Mouse (Mus musculus) inflammation-experienced regulatory T-cells, adult 6 months (primary cell): ENCODE measurements at regions not wholly inside any gene's neighbourhood (a gene's known extent, or its start where the extent isn't known, plus 50 kb on each side); places are given as distances from the start of the nearest gene placed in this dataset.
"Not testable (repeated sequence)": the region's sequence is repeated elsewhere in the genome, so short reads cannot be mapped to it uniquely, and the experiment has no call there.

Experiments
- ATAC-seq: one replicate; pipeline ENCODE4 v1.8.0; 2017

DNA sequence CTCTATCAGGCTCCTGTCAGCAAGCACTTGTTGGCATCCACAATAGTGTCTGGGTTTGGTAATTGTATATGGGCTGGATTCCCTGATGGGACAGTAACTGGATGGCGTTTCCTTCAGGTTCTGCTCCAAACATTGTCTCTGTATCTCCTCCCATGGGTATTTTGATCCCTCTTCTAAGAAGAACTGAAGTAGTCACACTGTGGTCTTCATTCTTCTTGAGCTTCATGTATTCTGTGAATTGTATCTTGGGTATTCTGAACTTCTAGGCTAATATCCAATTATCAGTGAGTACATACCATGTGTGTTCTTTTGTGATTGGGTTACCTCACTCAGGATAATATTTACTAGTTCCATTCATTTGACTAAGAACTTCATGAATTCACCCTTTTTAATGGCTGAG is 119.2 kb upstream of the Gm21119 start:
- not testable (repeated sequence) for ATAC-seq

DNA sequence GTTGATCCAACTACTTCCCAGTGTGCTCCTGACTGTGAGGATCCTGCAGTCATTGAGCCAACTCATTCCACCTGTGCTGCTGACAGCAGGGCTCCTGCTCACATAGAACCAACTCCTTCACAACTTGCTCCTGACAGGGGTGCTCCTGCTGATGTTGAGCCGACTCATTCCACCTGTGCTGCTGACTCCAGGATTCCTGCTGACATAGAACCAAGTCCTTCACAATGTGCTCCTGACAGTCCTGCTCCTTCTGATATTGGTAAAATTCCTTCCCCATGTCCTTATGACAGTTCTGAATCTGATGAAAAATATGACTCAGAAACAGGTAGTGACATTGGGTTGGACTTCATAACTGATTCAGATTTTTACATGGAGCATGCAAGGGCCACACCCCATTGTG is 100.8 kb upstream of the Gm21119 start:
- not testable (repeated sequence) for ATAC-seq

DNA sequence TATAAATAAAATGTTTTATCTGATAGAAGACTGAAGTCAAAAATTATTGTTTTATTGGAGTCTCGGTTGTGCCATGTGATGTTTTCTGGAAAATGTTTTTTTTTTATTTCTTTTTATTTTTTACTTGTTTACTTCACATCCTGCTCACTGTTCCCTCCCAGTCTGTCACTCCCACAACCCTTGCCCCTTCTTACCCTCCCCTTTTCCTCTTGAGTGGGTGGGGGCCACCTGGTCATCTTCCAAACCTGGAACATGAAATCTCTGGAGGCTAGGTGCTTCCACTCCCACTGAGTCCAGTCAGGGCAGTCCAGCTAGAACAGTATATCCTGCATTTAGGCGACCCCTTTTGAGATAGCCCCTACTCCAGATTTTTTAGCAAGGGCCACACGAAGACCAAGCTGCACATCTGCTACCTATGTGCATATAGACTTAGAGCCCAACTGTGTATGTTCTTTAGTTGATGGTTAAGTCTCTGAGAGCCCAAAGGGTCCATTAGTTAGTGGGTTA is 98.3 kb upstream of the Gm21119 start:
- not testable (repeated sequence) for ATAC-seq

DNA sequence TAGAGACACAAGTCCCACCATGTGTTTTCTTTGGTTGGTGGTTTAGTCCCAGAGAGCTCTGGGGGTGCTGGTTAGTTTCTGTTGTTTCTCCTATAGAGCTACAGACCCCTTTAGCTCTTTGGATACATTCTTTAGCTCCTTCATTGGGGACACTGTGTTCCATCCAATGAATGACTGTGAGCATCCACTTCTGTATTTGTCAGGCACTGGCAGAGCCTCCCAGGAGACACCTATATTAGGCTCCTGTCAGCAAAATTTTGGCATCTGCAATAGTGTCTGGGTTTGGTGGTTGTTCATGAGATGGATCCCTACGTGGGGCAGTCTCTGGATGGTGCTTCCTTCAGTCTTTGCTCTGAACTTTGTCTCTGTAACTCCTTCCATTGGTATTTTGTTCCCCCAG is 97.2 kb upstream of the Gm21119 start:
- not testable (repeated sequence) for ATAC-seq

DNA sequence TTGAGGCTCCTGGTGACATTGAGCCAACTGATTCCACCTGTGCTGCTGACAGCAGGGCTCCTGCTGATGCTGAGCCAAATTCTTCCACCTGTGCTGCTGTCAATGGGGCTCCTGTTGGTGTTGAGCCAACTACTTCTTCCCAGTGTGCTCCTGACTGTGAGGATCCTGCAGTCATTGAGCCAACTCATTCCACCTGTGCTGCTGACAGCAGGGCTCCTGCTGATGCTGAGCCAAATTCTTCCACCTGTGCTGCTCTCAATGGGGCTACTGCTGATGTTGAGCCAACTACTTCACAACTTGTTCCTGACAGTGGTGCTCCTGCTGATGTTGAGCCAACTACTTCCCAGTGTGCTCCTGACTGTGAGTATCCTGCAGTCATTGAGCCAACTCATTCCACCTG is 90.2 kb upstream of the Gm21119 start:
- ATAC-seq = not testable (repeated sequence)

DNA sequence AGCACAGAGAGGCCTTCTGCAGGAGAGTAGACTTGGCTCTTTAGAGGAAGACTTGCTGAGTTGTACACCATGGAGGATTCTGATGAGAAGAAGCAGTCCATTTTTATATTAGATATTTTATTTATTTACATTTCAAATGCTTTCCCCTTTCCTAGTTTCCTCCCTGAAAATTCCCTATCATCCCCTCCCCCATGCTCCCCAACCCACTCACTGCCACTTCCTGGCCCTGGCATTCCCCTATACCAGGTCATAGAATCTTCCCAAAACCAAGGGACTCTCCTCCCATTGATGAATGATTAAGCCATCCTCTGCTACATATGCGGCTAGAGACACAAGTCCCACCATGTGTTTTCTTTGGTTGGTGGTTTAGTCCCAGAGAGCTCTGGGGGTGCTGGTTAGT is 85.7 kb upstream of the Gm21119 start:
- not testable (repeated sequence) for ATAC-seq

DNA sequence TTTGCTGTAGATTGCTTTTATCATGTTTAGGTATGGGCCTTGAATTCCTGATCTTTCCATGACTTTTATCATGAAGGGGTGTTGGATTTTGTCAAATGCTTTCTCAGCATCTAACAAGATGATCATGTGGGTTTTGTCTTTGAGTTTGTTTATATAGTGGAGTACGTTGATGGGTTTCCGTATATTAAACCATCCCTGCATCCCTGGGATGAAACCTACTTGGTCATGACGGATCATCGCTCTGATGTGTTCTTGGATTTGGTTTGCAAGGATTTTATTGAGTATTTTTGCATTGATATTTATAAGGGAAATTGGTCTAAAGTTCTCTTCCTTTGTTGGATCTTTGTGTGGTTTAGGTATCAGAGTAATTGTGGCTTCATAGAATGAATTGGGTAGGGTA is 75.7 kb upstream of the Gm21119 start:
- not testable (repeated sequence) for ATAC-seq

DNA sequence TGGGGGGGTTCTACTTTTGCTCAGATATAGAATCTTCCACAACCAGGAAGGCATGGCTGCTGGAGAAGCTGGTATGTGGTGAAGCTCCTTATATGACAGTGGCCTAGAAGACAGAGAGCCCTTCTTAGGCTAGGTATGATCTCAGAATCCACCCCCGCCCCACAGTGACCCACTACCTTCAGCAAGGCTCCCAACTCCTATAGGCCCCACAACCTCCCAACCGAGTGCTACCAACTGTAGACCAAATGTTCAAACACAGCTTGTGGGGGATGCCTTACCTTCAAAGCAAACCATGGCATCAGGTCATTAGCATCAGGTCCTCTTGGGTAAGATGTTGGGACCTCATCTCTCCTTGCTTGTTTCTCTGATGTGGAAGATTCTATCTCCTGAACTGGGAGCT is 70.6 kb upstream of the Gm21119 start:
- ATAC-seq = not testable (repeated sequence)

DNA sequence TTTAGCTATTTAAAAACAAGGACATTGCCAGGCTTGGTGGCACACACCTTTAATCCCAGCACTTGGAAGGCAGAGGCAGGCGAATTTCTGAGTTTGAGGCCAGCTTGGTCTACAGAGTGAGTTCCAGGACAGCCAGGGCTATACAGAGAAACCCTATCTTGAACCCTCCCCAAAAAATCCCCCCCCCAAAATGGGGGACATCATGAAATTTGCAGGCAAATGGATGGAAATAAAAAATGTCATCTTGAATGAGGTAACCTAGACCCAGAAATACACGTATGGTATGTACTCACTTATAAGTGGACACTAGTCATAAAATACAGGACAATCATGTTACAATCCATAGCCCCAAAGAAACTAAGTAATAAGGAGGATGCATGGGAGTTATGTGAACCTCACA is 69.4 kb upstream of the Gm21119 start:
- not testable (repeated sequence) for ATAC-seq

DNA sequence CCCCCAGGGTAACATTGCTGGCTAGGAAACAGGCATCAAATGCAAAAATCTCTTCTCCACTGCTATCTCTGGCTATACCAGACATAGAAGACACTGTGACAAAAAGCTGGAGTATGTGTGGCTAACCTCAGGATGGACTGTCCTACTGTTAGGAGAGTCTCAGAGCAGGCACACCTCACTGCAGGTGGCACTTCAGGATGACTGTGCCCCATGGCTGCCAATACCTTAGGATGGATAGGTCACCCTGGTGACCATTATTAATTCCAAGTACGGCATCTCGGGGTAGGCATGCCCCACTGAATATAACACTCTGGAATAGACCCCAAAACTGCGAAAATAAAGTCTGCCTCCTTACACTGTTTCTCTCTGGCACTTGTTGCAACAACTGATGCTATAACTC is 68.3 kb upstream of the Gm21119 start:
- not testable (repeated sequence) for ATAC-seq

DNA sequence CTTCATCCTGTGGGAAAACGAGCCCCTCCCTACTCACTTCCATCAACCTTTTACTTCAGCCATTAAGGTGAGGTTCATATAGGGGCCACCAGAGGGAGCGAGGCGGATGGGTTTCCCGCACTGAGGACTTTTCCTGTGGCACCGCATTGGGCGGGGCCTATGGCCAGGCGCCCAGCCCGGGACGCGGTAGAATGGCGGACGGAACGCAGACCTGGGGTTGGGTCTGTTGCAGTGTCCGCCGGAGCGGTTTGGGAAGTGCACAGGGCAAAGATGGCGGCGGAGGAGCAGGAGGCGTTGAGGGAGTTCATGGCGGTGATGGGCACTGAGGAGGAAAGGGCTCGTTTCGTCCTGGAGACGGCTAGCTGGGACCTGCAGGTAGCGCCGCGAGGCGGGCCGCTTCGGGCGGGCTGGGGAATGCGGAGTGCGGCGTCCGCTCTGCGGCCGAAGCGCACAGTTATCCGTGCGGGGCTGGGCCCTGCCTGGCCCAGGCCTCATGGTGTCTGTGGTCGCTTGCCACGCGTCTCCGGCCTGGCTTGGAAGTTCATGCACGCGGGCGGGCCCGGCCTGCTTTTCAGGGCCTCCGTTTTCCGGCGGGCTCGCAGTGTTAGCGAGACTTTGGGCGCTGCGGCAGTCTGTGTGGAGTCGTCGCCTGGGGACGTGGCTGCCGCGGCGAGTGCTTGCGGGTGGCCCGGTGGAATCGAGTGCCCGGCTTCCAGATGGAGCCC is 64.5 kb upstream of the Gm21119 start:
- peak; percentile 97 for ATAC-seq

DNA sequence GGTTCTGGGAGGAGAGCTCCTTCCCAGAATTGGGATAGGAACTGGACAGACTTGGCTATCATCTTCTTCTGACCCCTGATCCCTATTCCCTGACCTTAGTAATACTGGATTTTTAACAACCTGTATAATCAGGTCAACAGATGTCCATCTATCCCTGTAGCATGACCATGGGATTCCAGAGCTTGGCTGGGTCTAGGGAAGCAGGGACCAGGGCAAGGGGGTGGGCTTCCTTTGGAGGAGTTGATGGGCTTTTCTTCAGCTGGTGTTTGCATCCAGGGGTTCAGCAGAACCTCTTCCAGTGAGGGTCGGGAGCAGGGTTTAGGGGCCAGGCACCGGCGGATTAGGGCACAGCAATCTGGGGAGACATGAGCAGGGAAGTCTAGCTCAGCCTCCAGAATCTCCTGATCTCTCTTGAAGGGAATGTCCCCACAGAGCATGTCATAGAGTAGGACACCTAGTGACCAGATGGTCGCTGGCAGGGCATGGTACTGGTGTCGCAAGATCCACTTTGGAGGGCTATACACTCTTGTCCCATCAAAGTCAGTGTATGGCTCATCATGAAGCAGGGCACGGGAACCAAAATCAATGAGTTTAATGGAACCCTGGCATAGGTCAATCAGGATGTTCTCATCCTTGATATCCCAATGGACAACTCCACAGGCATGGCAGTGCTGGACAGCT is 58.1 kb upstream of the Gm21119 start:
- ATAC-seq = not testable (repeated sequence)

DNA sequence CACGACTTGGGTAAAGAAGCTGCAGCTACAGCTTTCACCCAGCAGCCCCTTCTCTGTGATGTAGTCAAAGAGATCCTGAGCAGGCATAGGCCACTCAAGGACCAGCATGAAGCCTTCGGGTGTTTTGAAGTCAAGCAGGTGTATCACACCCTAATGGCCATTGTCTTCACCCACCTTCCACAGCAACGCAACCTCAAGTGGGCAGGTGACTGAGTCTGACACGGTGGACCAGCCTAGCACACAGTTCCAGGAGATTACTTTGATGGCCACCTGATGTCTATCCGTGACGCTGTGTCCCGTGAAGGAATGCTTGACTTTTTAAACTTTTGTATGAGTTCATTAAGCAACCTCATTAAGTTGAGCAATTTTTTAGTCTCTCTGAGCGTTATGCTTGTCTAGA is 57.5 kb upstream of the Gm21119 start:
- peak; percentile 14 for ATAC-seq

DNA sequence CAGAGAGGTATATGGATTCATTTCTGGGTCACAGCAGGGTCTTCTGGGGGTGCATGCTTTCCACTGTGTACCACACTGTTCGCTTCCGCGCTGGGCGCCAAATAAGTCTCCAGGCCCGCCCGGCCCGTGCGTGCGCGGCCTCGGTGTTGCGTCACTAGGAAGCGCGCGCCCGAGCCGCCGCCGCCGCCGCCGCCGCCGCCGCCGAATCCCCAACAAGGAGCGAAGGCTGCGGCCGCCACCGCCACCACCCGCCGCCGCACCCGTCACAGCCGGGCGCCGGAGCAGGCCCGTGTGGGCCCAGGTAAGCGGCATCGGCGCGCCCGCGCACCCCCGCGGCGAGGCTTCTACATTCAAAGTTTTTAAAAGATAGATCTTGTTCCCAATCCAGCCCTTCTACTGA is 57.1 kb upstream of the Gm21119 start:
- ATAC-seq = peak; percentile 97
